Mouse (Mus musculus) limb, embryonic 10.5 days (tissue): ENCODE results near the gene Pcnx4. TPM values are rescaled to one million over a fixed set of nuclear protein-coding genes. Genes with fewer than 3 reads are reported as not detected.
A peak's percentile ranks its signal among the peaks of the same experiment; 100 is the strongest.

Source experiments
- DNase-seq: peaks from one replicate; pipeline ENCODE4 v3.0.0-alpha.2; 2017; ENCODE audit warnings: low spot score
- H3K27ac ChIP-seq: fragments of 300-500 bp; sonication (generic); 2 replicates; pipeline ENCODE4 v1.5.1; 2016; ENCODE audit warnings: mild to moderate bottlenecking
- H3K27me3 ChIP-seq: fragments of 300-500 bp; sonication (generic); 2 replicates; pipeline ENCODE4 v1.6.1; 2016; ENCODE audit warnings: low read depth, mild to moderate bottlenecking; ENCODE audit not compliant: poor library complexity, severe bottlenecking
- H3K36me3 ChIP-seq: fragments of 300-500 bp; sonication (generic); 2 replicates; pipeline ENCODE4 v1.6.1; 2016; ENCODE audit warnings: mild to moderate bottlenecking, moderate library complexity
- H3K4me1 ChIP-seq: fragments of 300-500 bp; sonication (generic); 2 replicates; pipeline ENCODE4 v1.6.1; 2016
- H3K4me3 ChIP-seq: fragments of 300-500 bp; sonication (generic); 2 replicates; pipeline ENCODE4 v1.5.1; 2016; ENCODE audit warnings: mild to moderate bottlenecking, moderate library complexity
- H3K9me3 ChIP-seq: fragments of 300-500 bp; sonication (generic); replicated peaks from 2 replicates; pipeline ENCODE4 v1.6.1; 2016; ENCODE audit warnings: mild to moderate bottlenecking
- WGBS: fragments of 180-500 bp; shearing (Covaris S2); methylation state at CpG from one replicate; pipeline ENCODE4 v1.1.7; 2016; 5-methylcytosine and 5-hydroxymethylcytosine counted together
- polyA plus RNA-seq: library from polyadenylated mRNA; unstranded; fragments of >200 nt; fragmentation: Nextera tagmentation; extraction: Ambion mirVana; gene quantifications from 2 replicates; pipeline ENCODE4 v1.2.1, GENCODE M21; 2016

Pcnx4 gene
- polyA plus RNA-seq, result 12.4 and 13.8 TPM in 2 replicates

GRCm38 (mm10) chr12:72536021-72536597, at the start of gene Pcnx4:
Gene Pcnx4, plus strand, starts transcription at chr12:72536383.
- under 1% methylated on average over 45 of the region's 45 CpGs for WGBS
- Histone ChIP-seq H3K36me3 (peaks cover 8% of the 10 kb centered on the region; the same call in 1 of the 2 replicates), H3K27ac (peak within 1 kb of the TSS; percentile 87)

DNA sequence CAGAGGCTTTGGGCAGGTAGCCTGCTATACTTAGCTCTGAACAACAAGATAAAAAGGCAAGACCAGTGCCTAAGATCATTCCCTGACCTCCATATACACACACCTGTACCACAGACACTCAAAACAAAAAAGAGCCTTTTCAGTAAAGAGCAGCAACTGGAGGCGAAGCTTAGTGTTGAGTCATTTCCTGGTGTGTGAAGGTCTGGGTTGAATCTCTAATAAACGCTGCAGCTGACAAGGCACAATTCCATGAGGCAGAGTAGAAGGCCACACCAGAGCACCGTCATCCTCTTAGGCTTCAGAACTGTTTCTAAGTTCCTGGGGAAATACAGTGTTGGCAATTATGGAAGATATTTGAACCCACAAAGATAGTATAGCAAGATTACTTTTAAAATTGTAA, 48.7 kb upstream of the Pcnx4 start:
- Histone ChIP-seq H3K9me3 (no peaks in the 10 kb centered on the region), H3K27me3 (no peaks in the 10 kb centered on the region), H3K4me1 (no peaks in the 10 kb centered on the region), H3K36me3 (no peaks in the 10 kb centered on the region), H3K27ac (no peak overlapping the region), H3K4me3 (no peak overlapping the region)
- no peak for DNase-seq
- 84% methylated on average over 3 of the region's 3 CpGs for WGBS

More at GRCm38 (mm10) chr12:72536021-72536597, at the start of gene Pcnx4:
- H3K4me1 ChIP-seq, result peaks cover 17% of the 10 kb centered on the region
- H3K9me3 ChIP-seq, result no peaks in the 10 kb centered on the region
- no peaks in the 10 kb centered on the region for H3K27me3 ChIP-seq
- peak; percentile 99 for DNase-seq
- H3K4me3 ChIP-seq, result peak within 1 kb of the TSS; percentile 74

DNA sequence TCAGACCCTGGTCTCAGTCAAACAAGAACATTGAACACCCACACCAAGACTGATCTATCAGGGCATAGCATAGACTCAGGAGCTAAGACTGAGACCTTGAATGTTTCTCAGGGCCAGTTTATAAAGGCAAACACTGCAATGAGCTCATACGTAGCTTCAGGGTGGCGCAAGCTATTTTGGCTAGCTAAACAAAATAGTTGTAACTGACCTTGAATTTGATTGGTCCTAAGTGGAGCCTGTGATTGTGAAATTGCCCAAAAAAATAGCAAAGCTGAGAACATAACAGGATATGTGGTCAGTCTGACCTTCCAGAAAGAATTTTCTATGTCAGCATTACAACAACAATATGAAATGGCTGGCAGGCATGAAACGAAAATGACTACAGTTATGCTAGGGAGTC, 46.2 kb upstream of the Pcnx4 start:
- no peaks in the 10 kb centered on the region for H3K9me3 ChIP-seq
- H3K4me1 ChIP-seq, result no peaks in the 10 kb centered on the region
- no peaks in the 10 kb centered on the region for H3K27me3 ChIP-seq

GRCm38 (mm10) chr12:72491063-72491719, 45.0 kb upstream of the Pcnx4 start:
- H3K4me1 ChIP-seq, result no peaks in the 10 kb centered on the region
- no peak overlapping the region for H3K27ac ChIP-seq
- 66% methylated on average over 3 of the region's 3 CpGs for WGBS
- DNase-seq, result no peak
- H3K27me3 ChIP-seq, result no peaks in the 10 kb centered on the region
- H3K4me3 ChIP-seq, result no peak overlapping the region
- H3K9me3 ChIP-seq, result no peaks in the 10 kb centered on the region
- H3K36me3 ChIP-seq, result no peaks in the 10 kb centered on the region

More for the DNA sequence above, 46.2 kb upstream of the Pcnx4 start:
- DNase-seq, result no peak
- Histone ChIP-seq H3K4me3 (no peak overlapping the region), H3K27ac (no peak overlapping the region), H3K36me3 (no peaks in the 10 kb centered on the region)
- WGBS, result 93% methylated on average over 3 of the region's 3 CpGs

DNA sequence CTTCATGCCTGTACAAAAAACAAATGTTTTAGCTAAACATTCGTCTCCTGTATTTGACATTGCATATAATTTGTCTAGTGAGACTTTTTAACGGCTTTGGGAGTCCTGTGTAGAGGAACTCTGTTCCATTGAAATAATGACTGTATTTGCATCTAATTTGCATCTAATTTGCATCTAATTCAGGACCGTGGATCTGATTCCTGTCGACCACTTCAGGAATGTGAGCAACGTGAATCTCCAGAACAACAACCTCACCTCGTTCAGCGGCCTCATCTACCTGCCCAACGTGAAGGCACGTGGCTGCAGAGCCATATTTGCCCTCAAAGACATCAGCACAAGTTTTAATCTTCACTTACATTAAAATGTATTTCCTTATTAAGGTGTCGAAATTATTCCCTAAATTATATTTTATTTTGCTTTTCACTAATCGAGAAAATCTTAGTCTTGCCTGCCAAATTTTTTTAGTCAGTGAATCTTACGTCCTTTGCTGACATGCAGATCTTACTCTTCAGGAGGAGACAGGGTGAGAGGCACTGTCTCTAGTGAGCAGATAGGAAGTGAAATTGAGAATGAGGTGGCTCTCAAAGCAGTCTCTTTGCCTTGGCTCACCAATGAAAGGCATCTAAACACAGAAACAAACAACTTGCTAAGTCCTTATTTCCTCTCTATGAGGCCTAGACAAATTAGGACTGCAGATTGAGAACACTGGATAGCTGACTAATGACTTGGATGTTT, 39.1 kb upstream of the Pcnx4 start:
- H3K9me3 ChIP-seq, result no peaks in the 10 kb centered on the region
- H3K27me3 ChIP-seq, result no peaks in the 10 kb centered on the region
- no peak for DNase-seq
- H3K4me3 ChIP-seq, result no peak overlapping the region
- no peaks in the 10 kb centered on the region for H3K4me1 ChIP-seq
- H3K27ac ChIP-seq, result no peak overlapping the region
- 81% methylated on average over 12 of the region's 12 CpGs for WGBS
- H3K36me3 ChIP-seq, result no peaks in the 10 kb centered on the region

DNA sequence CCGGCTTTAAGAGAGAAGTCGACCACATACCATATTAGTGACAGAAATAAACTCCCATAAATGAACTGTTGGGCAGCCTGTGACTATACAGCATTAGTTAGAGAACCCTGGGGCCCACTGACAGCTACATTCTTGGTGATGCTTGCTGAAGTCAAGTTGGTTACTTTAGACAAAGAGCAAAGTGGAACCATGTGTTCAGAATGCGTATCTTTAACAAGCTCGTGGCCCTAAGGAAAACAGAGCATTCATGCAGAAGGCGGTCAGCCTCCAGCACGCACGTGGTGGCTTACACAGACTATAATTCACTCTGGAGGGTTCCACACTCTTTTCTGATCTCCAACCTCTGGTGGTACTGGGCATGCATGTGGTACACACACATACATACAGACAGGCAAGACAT, 26.6 kb upstream of the Pcnx4 start:
- H3K4me1 ChIP-seq, result peaks cover 22% of the 10 kb centered on the region
- H3K27me3 ChIP-seq, result no peaks in the 10 kb centered on the region
- peak; percentile 33 for DNase-seq
- no peak overlapping the region for H3K27ac ChIP-seq
- no peak overlapping the region for H3K4me3 ChIP-seq
- no peaks in the 10 kb centered on the region for H3K36me3 ChIP-seq
- H3K9me3 ChIP-seq, result no peaks in the 10 kb centered on the region
- WGBS, result 49% methylated on average over 7 of the region's 7 CpGs

GRCm38 (mm10) chr12:72515446-72515845, 20.7 kb upstream of the Pcnx4 start:
- Histone ChIP-seq H3K27me3 (no peaks in the 10 kb centered on the region), H3K9me3 (no peaks in the 10 kb centered on the region), H3K36me3 (no peaks in the 10 kb centered on the region), H3K27ac (no peak overlapping the region), H3K4me1 (peaks cover 16% of the 10 kb centered on the region), H3K4me3 (no peak overlapping the region)
- DNase-seq, result no peak
- WGBS, result 86% methylated on average over 3 of the region's 3 CpGs

GRCm38 (mm10) chr12:72518114-72518728, 18.0 kb upstream of the Pcnx4 start:
- Histone ChIP-seq H3K36me3 (no peaks in the 10 kb centered on the region), H3K4me3 (no peak overlapping the region), H3K4me1 (peaks cover 10% of the 10 kb centered on the region), H3K27me3 (no peaks in the 10 kb centered on the region), H3K27ac (no peak overlapping the region), H3K9me3 (no peaks in the 10 kb centered on the region)
- WGBS, result 92% methylated on average over 12 of the region's 12 CpGs
- DNase-seq, result no peak

- H3K36me3 ChIP-seq, result no peaks in the 10 kb centered on the region
- no peak for DNase-seq
- H3K27me3 ChIP-seq, result no peaks in the 10 kb centered on the region
- H3K9me3 ChIP-seq, result no peaks in the 10 kb centered on the region
- WGBS, result 81% methylated on average over 9 of the region's 9 CpGs
- H3K27ac ChIP-seq, result no peak overlapping the region
- H3K4me1 ChIP-seq, result peaks cover 7% of the 10 kb centered on the region
- no peak overlapping the region for H3K4me3 ChIP-seq
Measured at GRCm38 (mm10) chr12:72519352-72519751, 16.8 kb upstream of the Pcnx4 start.

DNA sequence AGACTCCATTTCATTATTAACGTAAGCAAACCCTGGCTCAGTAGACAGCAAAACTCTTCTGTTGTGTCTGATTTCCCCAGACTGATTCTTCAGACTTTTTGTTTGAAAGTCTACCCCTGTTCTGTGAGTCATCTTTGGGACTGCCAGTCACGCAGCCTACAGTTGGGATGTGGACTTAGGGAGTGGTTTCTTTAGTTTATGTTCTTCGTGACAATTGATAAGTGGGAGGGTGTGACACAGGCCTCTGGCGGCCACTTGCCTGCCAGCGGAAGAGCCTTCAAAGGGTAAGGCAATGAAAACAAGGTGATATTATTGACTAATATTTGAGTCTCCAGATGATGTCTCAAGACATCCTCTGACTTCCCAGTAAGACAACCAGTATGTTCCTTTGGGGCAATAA, 16.3 kb upstream of the Pcnx4 start:
- Histone ChIP-seq H3K36me3 (no peaks in the 10 kb centered on the region), H3K4me3 (no peak overlapping the region), H3K9me3 (no peaks in the 10 kb centered on the region), H3K27me3 (no peaks in the 10 kb centered on the region), H3K4me1 (peaks cover 2% of the 10 kb centered on the region), H3K27ac (no peak overlapping the region)
- no peak for DNase-seq
- WGBS, result 86% methylated on average over 5 of the region's 5 CpGs

- Histone ChIP-seq H3K27me3 (no peaks in the 10 kb centered on the region), H3K27ac (no peak overlapping the region), H3K4me1 (no peaks in the 10 kb centered on the region), H3K9me3 (no peaks in the 10 kb centered on the region), H3K4me3 (no peak overlapping the region), H3K36me3 (no peaks in the 10 kb centered on the region)
- DNase-seq, result peak; percentile 85
- whole genome bisulfite sequencing, result 4% methylated on average over 2 of the region's 2 CpGs
Measured at GRCm38 (mm10) chr12:72520645-72521044, 15.5 kb upstream of the Pcnx4 start.

GRCm38 (mm10) chr12:72525588-72525987, 10.6 kb upstream of the Pcnx4 start:
- H3K27ac ChIP-seq, result no peak overlapping the region
- H3K4me1 ChIP-seq, result no peaks in the 10 kb centered on the region
- H3K9me3 ChIP-seq, result no peaks in the 10 kb centered on the region
- no peaks in the 10 kb centered on the region for H3K27me3 ChIP-seq
- 87% methylated on average over 4 of the region's 4 CpGs for WGBS
- DNase-seq, result no peak
- H3K36me3 ChIP-seq, result no peaks in the 10 kb centered on the region
- no peak overlapping the region for H3K4me3 ChIP-seq

DNA sequence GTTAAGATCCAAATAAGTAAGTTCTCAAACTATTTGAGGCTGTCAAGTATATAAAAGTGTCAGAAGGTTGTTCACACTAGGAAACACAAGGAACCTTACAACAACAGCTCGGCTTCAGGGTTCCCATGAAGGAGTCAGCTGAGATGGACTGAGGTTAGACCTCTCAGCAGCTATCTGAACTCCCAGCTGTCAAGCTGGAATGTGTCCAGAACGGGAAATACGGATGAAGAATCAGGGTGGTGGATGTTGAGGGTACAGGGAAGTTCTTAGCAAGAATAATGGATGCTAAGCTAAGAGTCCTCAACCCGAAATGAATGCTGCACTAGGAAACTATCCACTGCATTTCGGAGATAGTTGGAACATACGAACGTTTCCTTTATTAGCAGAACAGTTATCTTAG, 3.9 kb upstream of the Pcnx4 start:
- no peaks in the 10 kb centered on the region for H3K36me3 ChIP-seq
- no peaks in the 10 kb centered on the region for H3K27me3 ChIP-seq
- no peaks in the 10 kb centered on the region for H3K9me3 ChIP-seq
- no peak for DNase-seq
- peaks cover 15% of the 10 kb centered on the region for H3K4me1 ChIP-seq
- 91% methylated on average over 7 of the region's 7 CpGs for WGBS
- no peak overlapping the region for H3K4me3 ChIP-seq
- H3K27ac ChIP-seq, result no peak overlapping the region
